Mouse (Mus musculus) cerebellum, adult 9-10 months (tissue): ENCODE measurements around the gene Bicc1.

Source experiments
- DNase-seq: peaks from one replicate; pipeline ENCODE4 v3.0.0; 2022

Bicc1 gene

DNA sequence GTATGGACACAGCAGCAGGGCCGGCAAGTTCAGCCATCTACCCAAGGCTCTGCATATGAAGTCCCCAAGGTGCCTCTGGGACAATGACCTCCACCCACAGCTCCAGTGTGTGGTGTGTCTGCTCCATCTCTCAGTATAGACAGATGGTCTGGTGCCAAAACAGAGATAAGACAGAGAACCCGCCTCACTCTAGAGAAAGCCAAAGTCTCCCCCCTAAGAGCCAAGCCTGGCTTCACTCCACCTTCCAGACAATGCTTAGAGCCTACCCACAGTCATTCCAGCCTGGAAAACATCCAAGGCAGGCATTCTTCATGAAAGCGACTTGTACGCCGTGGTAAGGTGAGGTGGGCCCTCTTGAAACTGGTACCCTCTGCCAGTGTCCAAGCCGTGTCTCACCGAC, 107.3 kb downstream of the Bicc1 start:
- DNase-seq = no peak

DNA sequence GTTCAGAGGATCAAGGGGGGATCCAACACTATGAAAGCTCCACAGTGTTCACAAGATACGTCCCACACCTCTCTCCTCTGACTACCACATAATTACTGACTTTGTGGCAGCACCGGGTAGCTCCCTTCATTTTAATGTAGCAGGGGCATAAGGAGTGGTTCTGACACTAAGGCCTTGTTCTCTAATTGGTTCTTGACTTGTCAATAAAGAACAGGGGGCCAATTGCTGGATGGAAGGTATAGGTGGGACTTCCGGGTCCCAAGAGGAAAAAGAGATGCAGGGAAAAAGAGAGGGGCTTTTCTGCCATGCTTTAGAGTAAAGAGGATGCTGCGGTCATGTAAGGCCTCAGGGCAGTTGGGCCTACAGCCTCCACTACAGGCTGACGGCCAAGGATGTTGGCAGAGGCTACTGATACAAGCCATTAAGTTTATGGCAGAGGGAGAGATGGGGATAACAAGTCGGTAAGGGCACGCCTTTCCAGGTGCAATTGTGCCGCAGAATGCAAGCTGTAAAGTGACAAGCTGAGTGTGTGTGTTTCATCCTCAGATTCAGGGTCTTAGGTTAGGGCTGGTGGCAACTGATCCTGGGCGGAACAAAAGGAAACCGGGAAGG, 108.7 kb downstream of the Bicc1 start:
- DNase-seq = no peak

DNA sequence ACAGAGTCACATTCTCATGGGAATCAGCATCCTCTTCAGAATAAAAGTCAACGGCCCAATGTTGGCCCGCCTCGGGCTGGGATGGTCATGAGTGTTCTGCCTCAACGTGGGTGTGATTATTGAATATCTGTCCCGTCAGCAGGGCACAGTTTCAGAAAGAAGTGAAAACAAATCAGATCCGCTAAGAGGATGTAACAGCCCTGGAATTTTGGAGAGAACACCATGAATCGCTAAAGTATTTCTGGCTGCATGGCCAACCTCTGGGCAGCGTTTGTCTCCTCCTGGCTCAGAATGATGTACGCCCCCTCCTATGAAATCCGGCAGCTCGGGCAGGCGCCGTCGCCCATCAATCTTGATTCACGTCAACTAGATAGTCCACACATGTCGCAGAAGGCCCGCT, 110.2 kb downstream of the Bicc1 start:
- no peak for DNase-seq

DNA sequence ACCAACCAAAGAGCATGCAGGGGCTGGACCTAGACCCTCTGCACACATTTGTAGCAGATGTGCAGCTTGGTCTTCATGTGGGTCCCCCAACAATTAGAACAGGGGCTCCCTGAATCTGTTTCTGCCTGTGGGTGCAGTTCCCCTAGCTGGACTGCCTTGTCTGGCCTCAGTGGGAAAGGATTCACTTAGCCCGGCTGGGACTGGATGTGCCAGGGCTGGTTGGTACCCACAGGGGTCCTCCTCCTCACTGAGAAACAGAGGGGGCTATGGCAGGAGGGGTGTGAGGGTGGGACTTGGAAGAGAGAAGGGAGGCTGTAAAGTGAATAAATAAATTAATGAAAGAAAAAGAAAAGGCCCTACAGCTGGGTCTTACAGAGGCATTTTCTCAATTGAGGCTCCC, 115.1 kb downstream of the Bicc1 start:
- no peak for DNase-seq

DNA sequence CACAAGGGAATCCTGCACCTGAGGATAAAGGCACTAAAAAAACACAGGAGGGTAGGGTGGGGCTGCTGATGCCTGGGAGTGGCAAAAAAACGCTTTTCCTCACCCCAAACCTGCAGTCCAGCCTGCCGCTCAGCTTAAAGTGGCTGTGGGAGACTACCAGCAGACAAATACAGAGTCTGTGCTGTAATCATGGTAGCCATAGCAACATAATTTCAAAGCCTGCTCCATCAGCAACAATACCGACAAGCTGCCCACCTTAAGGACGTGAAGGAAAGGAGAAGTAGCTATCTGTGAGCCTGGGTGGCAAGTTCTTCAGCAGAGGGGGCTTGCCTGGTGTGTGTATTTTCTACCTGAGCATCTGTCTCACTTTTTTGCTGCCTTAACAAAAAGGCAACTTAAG, 117.6 kb downstream of the Bicc1 start:
- no peak for DNase-seq

DNA sequence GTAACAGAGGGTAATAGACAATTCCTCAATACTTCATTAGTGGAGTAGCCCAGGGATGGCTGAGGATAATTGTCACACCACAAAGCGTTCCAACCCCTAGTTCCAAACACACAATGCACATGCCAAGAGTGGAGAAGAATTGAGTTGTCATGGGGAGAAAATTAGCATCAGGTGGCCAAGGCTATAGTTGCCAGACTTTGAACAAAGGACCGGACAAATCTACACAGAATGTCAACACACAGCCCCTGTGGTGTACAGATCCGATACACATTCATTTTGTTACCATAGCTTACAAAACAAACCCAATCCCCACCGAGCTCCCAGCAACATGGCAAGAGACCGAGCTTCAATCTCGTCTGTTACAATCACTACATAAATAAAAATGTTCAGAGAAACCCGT, 123.0 kb downstream of the Bicc1 start:
- no peak for DNase-seq

DNA sequence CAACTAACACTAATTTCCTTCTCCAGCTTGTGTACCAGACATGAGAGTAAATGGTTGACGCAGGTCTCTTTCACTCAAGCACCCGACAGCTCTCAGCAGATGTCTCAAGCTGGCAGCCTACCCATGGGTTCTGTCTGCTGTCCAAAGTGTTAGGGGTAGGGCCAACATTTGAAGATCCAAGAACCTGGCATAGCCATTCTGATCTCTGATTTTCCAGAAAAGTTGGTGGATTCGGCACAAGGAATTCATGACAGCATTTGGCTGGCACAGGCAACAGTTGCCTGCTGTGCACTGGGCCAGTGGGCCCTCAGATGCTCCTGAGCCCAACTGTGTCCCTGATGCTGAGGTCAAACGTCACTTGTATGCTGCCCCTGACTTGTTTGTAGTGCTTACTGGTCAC, 130.5 kb downstream of the Bicc1 start:
- DNase-seq = peak; percentile 4

DNA sequence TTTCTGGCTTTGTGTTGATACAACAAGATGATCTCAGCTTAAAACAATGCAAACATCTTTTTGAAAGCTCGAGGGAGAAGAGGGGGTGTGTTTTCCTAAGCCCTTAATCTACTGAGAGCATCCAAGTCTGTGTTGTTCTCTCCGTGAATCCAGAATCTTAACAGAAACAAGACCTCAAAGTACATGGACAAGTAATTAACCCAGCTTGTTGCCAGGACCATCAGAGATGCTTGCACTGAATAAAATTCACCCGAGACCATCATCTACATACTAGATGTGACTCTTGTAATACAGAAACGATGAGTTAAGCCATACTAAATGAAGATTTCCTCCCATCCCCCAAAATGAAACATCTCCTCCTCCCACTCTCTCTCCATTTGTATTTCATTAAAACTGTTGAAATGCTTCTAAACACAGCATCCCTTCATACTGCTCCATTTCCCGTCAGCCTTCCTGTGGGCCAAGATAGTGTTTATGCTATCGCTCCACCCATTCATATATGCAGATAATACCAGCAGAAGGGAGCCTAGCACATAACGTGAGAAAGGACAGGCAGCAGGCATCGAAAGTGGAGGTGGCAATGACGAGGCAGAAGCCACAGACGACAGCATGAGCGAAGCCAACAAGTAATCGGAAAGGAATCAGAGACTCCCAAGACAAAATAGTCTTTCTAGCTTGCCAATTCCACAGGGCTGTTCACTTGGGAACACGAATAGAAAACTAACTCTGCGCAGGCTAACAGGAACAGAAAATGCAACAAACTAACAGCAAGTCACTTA, 131.2 kb downstream of the Bicc1 start:
- no peak for DNase-seq

DNA sequence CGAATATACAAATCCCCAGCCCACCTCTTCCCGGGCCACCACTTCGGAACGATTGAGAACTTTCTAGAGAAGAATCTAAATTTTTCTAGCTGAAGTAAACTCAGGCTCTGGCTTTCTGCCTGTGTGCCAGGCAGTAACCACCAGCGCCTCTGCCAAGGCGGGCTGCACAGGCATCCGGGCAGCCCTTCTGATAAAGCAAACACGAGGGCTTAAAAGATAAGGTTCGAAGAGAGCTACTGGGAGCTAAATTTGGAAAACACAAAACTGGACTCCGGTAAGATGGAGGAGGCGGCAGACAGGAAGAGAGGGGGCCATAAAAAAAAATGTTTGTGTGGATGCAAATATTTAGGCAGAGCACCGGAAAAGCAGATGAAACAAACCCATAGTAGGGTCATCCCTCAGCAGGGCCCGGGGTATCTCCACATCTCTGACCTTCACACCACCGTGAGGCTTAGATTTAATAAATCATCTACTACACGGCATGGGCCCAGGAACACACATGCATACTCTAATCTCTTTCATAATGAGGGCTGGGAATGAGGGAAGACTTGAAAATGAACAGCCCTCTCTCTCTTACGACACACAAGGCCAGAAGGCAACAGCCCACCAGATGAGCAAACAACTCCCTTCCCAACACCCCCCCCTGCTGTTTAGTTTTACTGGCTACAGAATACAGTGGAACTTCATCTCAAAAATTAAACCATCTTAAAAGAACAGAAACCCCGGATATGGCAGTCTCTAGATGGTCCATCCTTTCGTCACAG, 134.2 kb downstream of the Bicc1 start:
- DNase-seq = no peak

DNA sequence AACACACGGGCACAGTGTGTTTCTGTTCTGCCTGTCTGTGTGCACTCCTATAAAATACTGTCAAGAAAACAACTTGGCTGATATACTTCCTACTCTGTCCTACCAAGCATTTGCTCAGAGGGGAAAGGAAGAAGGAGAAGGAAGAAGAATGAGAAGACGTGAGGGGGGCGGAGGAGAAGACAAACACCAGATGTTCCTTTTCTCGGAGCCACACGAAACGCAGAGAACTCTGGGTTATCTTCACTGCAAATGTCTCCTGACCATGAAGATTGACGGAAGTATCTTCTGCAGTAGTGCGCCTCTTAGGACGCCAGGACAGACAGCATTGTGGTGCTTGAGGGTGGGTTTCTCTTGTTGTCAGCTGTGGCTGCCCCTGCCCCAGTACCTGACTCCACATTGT, 134.8 kb downstream of the Bicc1 start:
- no peak for DNase-seq

DNA sequence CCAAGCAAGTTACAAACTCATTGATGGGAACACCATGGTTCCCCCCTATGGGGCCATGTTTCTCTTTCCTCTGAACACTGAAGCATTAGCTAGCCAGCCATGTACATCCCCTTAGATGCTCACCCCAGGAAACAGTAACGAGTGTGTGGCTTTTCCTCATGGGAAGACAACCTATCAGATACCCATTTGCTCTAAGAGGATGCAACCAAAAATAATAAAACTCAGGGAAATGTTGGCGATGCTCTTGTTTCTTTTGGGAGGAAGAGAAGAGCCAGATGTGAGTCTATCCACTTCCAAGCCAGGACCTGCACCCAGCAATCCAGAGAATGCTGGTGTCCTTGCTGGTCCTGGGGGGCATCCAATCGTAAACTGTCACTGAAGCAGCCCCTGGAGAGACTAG, 136.0 kb downstream of the Bicc1 start:
- no peak for DNase-seq

DNA sequence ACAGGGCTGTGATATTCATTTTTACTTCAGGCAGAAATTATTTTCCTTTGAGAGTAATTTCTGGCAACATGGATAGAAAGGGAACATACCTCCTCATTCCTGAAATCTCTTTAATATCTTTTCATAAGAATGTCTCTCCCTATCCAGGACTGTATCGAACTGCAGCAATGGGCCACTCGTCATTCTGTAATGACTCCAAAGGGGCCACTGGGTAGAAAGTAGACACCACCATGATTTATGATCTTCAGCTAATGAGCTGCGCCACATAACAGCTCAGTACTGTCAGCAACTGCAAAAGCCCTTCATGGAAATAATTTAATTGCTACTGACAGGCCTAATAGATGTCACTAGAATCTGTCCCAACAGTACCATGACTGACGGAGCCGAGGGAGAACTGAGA, 139.0 kb downstream of the Bicc1 start:
- DNase-seq = no peak

DNA sequence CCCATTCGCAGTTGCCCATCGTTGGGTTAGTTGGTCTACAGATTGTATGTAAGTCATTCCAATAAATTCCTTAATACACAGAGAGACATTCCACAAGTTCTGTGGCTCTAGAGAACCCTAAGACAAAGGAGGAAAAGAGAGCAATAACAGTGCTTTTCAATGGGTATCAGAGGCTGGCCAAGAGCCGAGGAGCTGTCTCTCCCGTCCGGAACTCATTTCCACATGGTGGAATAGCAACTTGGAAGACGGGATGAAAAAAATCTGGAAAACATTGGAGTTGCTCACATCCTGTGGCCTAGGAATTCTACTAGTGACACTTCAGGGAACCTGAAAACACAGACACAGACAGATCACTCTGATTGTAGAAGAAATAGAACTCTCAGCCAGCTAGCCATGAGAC, 139.7 kb downstream of the Bicc1 start:
- DNase-seq = no peak

DNA sequence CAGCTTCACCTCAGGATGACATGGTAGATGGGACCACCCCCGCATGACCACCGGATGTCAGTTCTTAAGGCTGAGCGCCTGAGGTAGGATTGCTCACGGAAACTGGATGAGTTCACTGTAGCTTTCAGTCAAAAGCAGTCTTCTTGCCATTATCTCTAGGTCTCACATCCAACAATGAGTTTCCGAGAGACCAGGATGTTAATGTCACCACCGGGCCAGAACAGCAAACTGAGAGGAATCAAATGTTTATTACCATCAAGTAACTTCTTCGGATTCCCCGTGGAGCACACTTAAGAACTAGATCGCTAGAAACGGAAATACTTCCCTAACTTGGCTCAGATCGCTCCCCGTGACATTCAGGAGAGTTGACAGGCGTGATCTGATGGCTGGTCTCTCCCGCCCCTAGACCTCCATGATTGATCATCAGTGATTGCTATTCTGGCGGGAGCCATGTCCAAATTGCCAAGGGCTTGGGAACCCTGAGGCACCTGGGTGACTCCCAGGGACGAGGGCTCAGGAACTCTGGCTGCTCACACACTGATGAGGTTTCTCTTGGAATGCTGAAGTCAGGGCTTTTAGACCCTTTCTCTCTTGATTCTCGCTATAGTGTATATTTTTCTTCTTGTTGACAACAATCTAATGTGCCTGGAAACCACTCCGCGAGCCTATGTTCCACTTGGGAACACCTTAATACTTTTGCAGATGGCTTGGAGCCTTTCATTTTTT, 149.6 kb downstream of the Bicc1 start:
- no peak for DNase-seq

DNA sequence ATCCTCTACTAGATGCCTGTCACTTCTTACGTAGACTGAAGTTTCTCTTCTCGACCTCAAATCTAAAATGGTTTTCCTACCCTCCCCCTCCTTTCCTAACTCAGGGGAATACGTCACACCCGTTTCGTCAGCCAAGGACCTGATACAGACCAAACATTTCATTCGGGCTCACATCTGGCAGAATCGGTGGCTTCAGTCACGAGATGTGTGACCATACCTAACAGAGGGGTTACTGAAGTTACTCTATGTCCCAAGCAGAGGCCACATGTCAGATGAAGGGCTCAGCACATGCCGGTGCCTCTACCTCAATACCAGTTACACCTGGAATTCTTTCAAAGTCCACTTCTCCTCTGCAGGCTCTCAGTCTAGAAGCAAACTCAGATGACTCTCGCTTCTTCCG, 150.8 kb downstream of the Bicc1 start:
- no peak for DNase-seq

DNA sequence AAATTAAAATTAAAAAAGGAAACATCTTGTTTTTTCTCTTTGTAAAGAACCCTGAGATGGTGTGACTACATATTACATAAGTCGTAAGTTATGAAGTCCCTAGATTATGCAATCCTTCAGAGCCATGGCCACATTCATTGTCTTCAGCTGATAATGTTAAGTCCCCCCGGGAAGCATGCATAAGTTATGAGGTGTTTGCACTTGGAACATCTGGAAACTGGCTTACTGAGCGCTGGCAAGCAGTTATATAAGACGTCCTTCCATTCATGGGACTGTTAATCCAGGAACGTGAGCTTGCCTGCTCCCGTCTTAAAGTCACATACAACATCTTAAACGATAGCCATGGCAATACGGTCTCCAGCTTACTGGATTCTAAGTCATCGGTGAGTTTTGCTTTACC, 151.5 kb downstream of the Bicc1 start:
- DNase-seq = no peak

DNA sequence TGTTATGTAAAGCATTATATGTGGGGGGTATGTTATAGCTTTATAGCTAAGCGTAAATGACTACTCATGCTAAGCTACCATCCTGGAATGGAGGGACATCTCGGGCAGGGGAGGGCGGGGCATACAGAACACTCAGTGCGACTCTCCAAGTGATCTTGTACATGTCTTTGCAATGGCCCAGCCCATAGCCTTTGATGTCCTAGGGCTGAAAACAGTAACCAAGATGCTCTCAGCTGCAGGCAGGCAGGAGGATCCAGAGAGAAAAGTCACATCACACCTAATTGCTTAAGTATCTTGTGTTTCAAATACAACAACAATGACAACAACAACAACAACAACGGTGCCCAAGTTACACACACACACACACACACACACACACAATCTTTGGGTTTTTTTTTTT, 152.0 kb downstream of the Bicc1 start:
- no peak for DNase-seq

DNA sequence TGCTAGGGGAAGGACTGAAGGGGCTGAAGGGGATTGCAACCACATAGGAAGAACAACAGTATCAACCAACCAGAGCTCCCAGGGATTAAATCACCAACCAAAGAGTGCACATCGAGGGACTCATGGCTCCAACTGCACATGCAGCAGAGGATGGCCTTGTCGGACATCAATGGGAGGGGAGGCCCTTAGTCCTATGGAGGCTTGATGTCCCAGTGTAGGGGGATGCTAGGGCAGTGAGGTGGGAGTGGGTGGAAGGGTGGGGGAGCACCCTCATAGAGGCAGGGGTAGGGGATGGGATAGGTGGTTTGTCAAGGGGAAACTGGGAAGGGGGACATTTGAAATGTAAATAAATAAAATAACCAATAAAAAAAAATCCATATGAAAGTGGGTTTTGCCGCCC, 152.5 kb downstream of the Bicc1 start:
- no peak for DNase-seq

DNA sequence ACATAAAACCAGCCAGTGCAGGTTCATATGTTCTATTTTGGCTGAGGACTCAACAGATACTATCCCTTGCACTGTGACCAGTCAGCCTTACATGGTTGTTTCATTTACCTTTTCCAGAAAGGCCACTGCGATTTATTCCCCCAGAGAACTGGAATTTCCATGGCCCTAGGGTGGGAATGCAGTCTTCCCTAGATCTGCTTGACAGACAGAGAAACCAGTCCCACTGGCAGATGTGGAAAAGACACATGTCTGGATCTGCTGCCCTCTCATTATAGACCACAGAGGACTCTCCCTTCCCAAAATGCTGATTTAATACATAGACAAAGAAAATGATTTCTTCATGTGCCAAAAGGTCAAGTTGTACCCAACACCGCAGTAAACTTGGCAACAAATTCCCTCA, 156.6 kb downstream of the Bicc1 start:
- no peak for DNase-seq

DNA sequence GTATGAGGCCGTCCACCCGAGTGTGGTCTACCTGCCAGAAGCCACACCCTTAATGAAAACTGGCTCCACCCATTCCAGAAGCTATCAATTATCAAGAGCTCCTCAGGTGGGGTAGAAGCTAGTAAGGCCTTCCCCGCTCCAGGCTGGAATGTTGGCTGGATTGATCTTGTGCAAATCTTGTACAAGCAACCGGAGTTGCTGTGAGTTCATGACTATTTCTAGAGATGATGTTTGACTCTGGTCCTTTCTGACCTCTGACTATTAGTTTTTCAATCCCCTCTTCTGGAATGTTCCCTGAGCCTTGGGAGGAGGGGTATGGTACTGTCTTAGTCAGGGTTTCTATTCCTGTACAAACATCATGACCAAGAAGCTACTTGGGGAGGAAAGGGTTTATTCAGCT, 157.3 kb downstream of the Bicc1 start:
- no peak for DNase-seq

DNA sequence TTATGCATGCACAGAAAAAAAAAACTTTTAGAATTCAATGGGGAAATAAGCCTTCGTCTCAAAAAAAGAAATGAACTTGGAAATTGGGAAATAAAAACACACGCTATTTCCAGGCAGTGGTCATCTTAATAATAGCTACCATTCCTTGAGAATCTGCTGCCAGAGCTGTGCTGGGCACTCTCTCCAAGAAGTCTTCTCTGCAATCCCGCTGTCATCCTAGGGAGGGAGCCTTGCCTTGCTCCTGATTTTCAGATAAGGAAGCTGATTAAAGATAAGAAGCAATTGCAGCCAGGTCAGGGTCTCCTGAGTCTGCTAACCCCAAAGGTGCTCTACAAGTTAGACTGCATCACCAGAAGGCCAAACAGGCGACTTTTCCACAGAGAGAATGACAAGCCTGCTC, 161.4 kb downstream of the Bicc1 start:
- DNase-seq = no peak

DNA sequence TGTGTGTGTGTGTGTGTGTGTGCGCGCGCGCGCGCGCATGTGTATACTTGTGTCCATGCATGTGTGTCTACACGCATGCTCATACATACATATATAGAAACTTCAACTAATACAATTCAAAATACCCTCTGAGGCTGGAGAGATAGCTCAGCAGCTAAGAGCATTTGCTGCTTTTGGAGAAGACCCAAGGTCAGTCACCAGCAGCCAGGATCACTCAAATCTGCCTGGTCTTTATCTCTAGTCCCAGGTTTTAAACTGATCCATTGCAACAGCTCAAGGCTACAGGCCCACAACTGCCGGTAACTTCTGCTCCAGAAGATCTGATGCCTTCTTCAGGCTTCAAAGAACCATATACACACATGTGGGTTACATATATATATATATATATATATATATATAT, 163.4 kb downstream of the Bicc1 start:
- DNase-seq = no peak

DNA sequence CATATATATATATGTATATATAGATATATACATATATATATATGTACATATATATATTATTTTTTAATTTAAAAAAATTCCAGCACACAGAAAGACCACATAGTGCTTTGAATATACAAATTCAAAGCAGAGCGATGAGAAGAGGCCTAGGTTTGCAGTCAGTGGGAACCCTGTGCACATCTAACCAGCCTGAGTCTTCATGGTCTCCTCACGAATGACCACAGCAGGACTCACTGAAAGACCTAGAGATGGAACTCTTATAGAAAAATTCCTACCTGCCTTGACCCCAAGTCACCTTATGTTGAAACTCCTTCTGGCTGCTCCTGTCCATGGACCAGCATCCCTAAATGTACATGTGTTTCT, 165.4 kb downstream of the Bicc1 start:
- no peak for DNase-seq
